Mouse (Mus musculus): ENCODE data around the gene Cdkn1a. TPM values are rescaled to one million over a fixed set of nuclear protein-coding genes. Genes with fewer than 3 reads are reported as not detected.

Cdkn1a gene
- polyA plus RNA-seq, 1 experiment from 2014 or later: 43.3 TPM

DNA sequence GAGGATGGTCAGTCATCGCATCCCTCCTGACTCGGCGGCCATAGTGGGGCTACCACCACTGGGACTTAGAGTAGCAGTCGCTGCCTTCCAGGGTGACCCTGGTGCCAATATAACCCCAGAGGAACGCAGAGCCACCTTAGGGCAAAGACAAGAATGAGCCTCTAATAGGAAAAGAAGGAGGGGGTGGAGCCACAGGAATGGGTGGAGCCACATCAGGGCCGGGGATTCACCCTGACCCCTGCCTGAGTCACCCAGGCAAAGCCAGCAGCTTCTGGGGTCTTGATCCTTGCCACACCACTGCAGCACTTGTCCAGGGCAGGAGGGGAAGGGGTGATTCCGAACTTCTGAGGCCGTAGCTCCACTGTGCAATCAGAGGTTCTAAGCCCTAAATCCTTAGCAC lies 7.2 kb upstream of the Cdkn1a start:
- no peak overlapping the region for H3K4me3 ChIP-seq (ENCODE audit: low read depth, low read length)
- no peaks in the 10 kb centered on the region for H3K9me3 ChIP-seq (replicated peaks; ENCODE audit: control insufficient read depth, low read length)
- H3K27me3 ChIP-seq (replicated peaks; ENCODE audit: control insufficient read depth, insufficient read depth, low read length): peaks cover 12% of the 10 kb centered on the region; the same call in 1 of the 2 replicates
- H3K36me3 ChIP-seq (ENCODE audit: control insufficient read depth, insufficient read depth, low read length): no peaks in the 10 kb centered on the region
- H3K4me1 ChIP-seq (ENCODE audit: control insufficient read depth, insufficient read depth, low read length): peaks cover 8% of the 10 kb centered on the region; the same call in 1 of the 2 replicates
- no peak for ATAC-seq
- H3K4me2 ChIP-seq (ENCODE audit: low read length): no peak overlapping the region
- WGBS: 94% methylated on average over 8 of the region's 8 CpGs
- H3K9ac ChIP-seq (ENCODE audit: low read length): no peak overlapping the region
- DNase-seq (ENCODE audit: low spot score): no peak
- no peak overlapping the region for H3K27ac ChIP-seq (ENCODE audit: low read depth, low read length)

DNA sequence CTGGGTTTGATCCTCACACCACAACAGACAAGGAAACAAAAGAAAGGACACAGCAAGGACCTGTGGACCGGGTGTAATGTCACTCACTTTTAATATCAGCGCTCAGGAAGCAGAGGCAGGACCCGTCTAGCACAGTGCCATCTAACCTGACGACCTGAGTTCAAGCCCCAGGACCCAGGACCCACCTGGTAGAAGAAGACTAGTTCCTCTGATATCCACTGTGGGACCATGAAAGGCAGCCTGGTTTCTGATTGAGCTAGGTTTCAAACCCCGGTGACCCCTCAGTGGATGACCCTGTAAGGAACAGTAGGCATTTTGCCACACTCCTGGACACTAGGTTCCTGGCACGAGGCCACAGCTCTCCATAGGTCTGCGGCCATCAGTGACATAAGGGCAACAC lies 6.1 kb upstream of the Cdkn1a start:
- WGBS: 93% methylated on average over 7 of the region's 7 CpGs
- ATAC-seq (no peak), DNase-seq (ENCODE audit: low spot score) (no peak)
- H3K4me1 ChIP-seq (ENCODE audit: control insufficient read depth, insufficient read depth, low read length): peaks cover 5% of the 10 kb centered on the region; the same call in 1 of the 2 replicates
- no peaks in the 10 kb centered on the region for H3K36me3 ChIP-seq (ENCODE audit: control insufficient read depth, insufficient read depth, low read length)
- peaks cover 12% of the 10 kb centered on the region; the same call in 1 of the 2 replicates for H3K27me3 ChIP-seq (replicated peaks; ENCODE audit: control insufficient read depth, insufficient read depth, low read length)
- no peak overlapping the region for H3K9ac ChIP-seq (ENCODE audit: low read length)
- no peak overlapping the region for H3K4me3 ChIP-seq (ENCODE audit: low read depth, low read length)
- H3K9me3 ChIP-seq (replicated peaks; ENCODE audit: control insufficient read depth, low read length): no peaks in the 10 kb centered on the region
- no peak overlapping the region for H3K27ac ChIP-seq (ENCODE audit: low read depth, low read length)
- no peak overlapping the region for H3K4me2 ChIP-seq (ENCODE audit: low read length)

DNA sequence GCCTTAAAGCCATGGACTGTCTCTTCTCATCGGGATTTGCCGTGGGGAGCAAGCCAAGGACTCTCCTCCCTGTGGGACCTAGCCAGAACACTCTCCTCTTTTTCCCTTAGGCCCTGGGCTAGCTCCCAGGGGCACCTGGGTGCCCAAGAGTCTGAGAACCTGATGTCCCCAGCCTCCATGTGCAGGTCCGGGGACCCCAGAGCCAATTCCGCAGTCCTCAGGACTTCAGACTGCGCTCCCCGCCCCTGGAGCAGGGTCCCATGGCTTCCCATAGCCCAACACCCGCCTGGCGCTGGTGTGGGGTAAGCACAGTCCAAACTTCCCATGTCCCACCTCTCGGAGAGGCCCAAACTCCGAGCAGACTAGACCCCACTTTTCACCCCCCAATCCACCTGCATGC lies 5.5 kb upstream of the Cdkn1a start:
- no peak overlapping the region for H3K4me2 ChIP-seq (ENCODE audit: low read length)
- DNase-seq (ENCODE audit: low spot score) (no peak), ATAC-seq (no peak)
- peaks cover 5% of the 10 kb centered on the region; the same call in 1 of the 2 replicates for H3K4me1 ChIP-seq (ENCODE audit: control insufficient read depth, insufficient read depth, low read length)
- H3K27me3 ChIP-seq (replicated peaks; ENCODE audit: control insufficient read depth, insufficient read depth, low read length): peaks cover 12% of the 10 kb centered on the region; the same call in 1 of the 2 replicates
- no peaks in the 10 kb centered on the region for H3K9me3 ChIP-seq (replicated peaks; ENCODE audit: control insufficient read depth, low read length)
- H3K4me3 ChIP-seq (ENCODE audit: low read depth, low read length): no peak overlapping the region
- H3K9ac ChIP-seq (ENCODE audit: low read length): no peak overlapping the region
- H3K36me3 ChIP-seq (ENCODE audit: control insufficient read depth, insufficient read depth, low read length): no peaks in the 10 kb centered on the region
- no peak overlapping the region for H3K27ac ChIP-seq (ENCODE audit: low read depth, low read length)
- 84% methylated on average over 10 of the region's 10 CpGs for WGBS

DNA sequence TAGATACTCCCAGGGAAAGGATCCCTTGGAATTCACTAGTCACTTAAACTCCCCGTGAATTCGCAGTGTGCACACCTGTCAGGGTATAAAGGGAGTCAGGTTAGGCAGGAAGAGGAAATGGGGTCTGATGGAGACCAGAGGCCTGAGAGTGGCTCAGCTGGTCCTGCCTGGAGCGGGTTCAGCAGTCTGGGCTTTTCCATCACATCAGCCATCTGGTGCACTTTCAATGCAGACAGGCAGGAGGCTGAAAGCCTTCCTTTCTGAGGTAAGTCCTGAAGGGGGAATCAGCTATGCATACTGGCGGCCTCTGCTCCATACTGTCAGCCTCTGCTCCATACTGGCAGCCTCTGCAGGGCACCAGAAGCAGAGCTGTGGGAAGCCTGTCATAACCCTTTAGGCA lies 3.9 kb upstream of the Cdkn1a start:
- no peak for DNase-seq (ENCODE audit: low spot score)
- H3K4me2 ChIP-seq (ENCODE audit: low read length): no peak overlapping the region
- H3K4me3 ChIP-seq (ENCODE audit: low read depth, low read length): no peak overlapping the region
- ATAC-seq: no peak
- H3K36me3 ChIP-seq (ENCODE audit: control insufficient read depth, insufficient read depth, low read length): no peaks in the 10 kb centered on the region
- H3K27me3 ChIP-seq (replicated peaks; ENCODE audit: control insufficient read depth, insufficient read depth, low read length): peaks cover 5% of the 10 kb centered on the region; the same call in 1 of the 2 replicates
- WGBS: 78% methylated on average over 4 of the region's 4 CpGs
- no peak overlapping the region for H3K9ac ChIP-seq (ENCODE audit: low read length)
- H3K27ac ChIP-seq (ENCODE audit: low read depth, low read length): no peak overlapping the region
- H3K9me3 ChIP-seq (replicated peaks; ENCODE audit: control insufficient read depth, low read length): no peaks in the 10 kb centered on the region
- no peaks in the 10 kb centered on the region for H3K4me1 ChIP-seq (ENCODE audit: control insufficient read depth, insufficient read depth, low read length)

DNA sequence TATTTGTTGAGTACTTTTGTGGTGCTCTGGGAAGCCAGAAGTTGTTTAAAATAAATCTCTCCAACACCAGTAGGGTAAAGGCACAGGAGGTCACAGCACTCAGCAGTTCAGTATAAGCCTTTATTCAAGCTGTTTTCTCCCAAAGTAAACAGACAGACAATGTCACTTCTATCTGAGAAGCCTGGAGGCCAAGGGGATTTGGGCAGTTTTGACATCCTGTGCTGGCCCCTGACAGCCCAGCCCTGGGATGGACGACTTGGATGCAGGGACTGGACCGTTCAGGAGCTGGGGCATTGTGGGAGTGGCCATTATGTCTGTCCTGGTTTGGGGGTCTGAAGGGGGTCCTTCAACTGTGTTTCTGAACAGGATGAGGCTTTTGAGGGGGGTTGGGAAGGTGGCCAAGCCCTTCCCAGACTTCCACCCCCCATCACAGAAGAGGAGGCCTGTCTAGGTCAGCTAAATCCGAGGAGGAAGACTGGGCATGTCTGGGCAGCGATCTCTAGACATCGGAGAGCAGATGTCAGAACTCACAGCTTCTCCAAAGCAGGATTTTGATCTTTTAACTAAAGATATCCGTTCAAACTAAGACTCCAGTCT lies 670 bp downstream of the Cdkn1a start:
- no peak for DNase-seq (ENCODE audit: low spot score)
- Histone ChIP-seq H3K4me3 (ENCODE audit: low read depth, low read length) (no peak overlapping the region), H3K9me3 (replicated peaks; ENCODE audit: control insufficient read depth, low read length) (no peaks in the 10 kb centered on the region), H3K27me3 (replicated peaks; ENCODE audit: control insufficient read depth, insufficient read depth, low read length) (peaks cover 18% of the 10 kb centered on the region), H3K36me3 (ENCODE audit: control insufficient read depth, insufficient read depth, low read length) (no peaks in the 10 kb centered on the region), H3K9ac (ENCODE audit: low read length) (no peak overlapping the region), H3K4me2 (ENCODE audit: low read length) (no peak overlapping the region), H3K4me1 (ENCODE audit: control insufficient read depth, insufficient read depth, low read length) (peaks cover 14% of the 10 kb centered on the region), H3K27ac (ENCODE audit: low read depth, low read length) (no peak overlapping the region)
- no peak for ATAC-seq
- 59% methylated on average over 6 of the region's 6 CpGs for WGBS

DNA sequence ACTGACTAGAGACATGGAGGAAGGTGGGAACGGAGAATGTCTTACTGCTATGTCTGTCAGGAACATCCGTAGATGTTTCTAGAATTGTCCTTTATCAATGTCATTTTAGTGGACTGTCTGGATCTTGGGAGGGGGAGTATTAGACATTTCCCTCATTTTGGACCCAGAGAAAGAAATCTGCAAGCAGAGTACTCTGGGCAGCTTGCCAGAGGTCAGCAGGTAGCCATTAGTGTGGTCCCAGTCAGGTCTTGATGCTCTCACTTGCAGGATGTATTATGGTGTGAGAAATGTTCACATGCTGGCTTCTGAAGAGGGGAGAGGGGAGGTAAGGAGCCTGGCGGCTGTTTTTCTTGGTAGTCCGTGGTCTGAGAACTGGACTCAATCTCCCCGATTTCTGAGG lies 1.7 kb downstream of the Cdkn1a start:
- WGBS: 60% methylated on average over 5 of the region's 5 CpGs

DNA sequence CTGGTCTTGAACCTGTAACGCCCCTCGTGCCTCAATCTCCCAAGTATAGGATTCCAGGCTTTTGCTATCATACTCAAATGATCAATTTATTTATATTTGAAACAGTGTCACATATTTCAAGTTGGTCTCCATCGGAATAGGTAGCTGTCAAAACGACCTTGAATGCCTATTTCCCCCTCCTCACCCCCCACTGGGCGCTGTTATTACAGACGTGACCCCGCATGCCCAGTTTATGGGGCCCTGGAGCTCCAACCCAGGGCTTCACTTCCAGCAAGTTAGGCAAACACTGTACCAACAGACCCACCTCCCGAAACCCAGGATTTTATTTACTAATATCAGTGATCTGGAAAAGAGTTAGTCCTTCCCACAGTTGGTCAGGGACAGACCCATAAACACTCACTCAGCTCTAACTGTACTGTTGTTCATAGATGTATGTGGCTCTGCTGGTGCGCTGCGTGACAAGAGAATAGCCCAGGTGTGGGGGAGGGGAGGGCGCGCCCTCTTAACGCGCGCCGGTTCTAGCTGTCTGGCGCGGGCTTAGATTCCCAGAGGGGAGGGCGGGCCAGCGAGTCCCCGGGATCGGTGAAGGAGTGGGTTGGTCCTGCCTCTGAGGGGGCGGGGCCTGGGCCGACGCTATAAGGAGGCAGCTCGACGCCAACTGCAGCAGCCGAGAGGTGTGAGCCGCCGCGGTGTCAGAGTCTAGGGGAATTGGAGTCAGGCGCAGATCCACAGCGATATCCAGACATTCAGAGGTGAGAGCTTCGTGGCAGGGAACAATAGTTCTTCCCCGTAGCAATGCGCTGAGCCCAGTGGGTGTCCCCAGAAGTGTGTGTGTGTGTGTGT lies 2.6 kb downstream of the Cdkn1a start:
- no peaks in the 10 kb centered on the region for H3K36me3 ChIP-seq (ENCODE audit: control insufficient read depth, insufficient read depth, low read length)
- peak overlapping the region; percentile 83 for H3K4me2 ChIP-seq (ENCODE audit: low read length)
- ATAC-seq (peak; percentile 90), DNase-seq (ENCODE audit: low spot score) (peak; percentile 91)
- H3K9me3 ChIP-seq (replicated peaks; ENCODE audit: control insufficient read depth, low read length): no peaks in the 10 kb centered on the region
- H3K4me3 ChIP-seq (ENCODE audit: low read depth, low read length): peak overlapping the region; percentile 45
- H3K27me3 ChIP-seq (replicated peaks; ENCODE audit: control insufficient read depth, insufficient read depth, low read length): peaks cover 18% of the 10 kb centered on the region
- H3K9ac ChIP-seq (ENCODE audit: low read length): peak overlapping the region; percentile 63
- H3K4me1 ChIP-seq (ENCODE audit: control insufficient read depth, insufficient read depth, low read length): peaks cover 14% of the 10 kb centered on the region
- no peak overlapping the region for H3K27ac ChIP-seq (ENCODE audit: low read depth, low read length)
- WGBS: 8% methylated on average over 36 of the region's 36 CpGs

More for the DNA sequence above, 1.7 kb downstream of the Cdkn1a start:
- Histone ChIP-seq H3K27ac (ENCODE audit: low read depth, low read length) (no peak overlapping the region), H3K4me2 (ENCODE audit: low read length) (no peak overlapping the region), H3K9ac (ENCODE audit: low read length) (no peak overlapping the region), H3K9me3 (replicated peaks; ENCODE audit: control insufficient read depth, low read length) (no peaks in the 10 kb centered on the region), H3K27me3 (replicated peaks; ENCODE audit: control insufficient read depth, insufficient read depth, low read length) (peaks cover 18% of the 10 kb centered on the region), H3K4me1 (ENCODE audit: control insufficient read depth, insufficient read depth, low read length) (peaks cover 14% of the 10 kb centered on the region), H3K4me3 (ENCODE audit: low read depth, low read length) (no peak overlapping the region), H3K36me3 (ENCODE audit: control insufficient read depth, insufficient read depth, low read length) (no peaks in the 10 kb centered on the region)
- DNase-seq (ENCODE audit: low spot score) (no peak), ATAC-seq (no peak)

DNA sequence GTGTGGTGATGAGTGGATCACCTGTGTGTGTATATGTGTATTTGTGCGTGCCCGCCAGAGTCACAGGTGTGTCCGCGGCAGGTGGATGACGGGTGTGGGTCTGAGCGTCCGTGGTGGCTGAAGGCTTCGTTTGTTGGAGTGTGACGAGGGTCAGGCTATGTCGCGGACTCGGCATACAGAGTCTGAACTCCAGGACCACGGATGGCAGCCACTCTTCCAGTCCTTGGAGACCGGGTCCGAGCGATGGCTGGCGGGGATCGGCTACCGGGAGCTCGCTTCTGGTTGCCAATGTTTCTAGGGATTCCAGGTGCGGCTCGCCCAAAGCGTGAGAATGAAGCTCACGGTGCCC lies 3.2 kb downstream of the Cdkn1a start:
- Histone ChIP-seq H3K36me3 (ENCODE audit: control insufficient read depth, insufficient read depth, low read length) (no peaks in the 10 kb centered on the region), H3K27me3 (replicated peaks; ENCODE audit: control insufficient read depth, insufficient read depth, low read length) (peaks cover 18% of the 10 kb centered on the region), H3K4me3 (ENCODE audit: low read depth, low read length) (peak overlapping the region; percentile 45), H3K9ac (ENCODE audit: low read length) (peak overlapping the region; percentile 63), H3K4me2 (ENCODE audit: low read length) (peak overlapping the region; percentile 83), H3K9me3 (replicated peaks; ENCODE audit: control insufficient read depth, low read length) (no peaks in the 10 kb centered on the region), H3K4me1 (ENCODE audit: control insufficient read depth, insufficient read depth, low read length) (peaks cover 14% of the 10 kb centered on the region), H3K27ac (ENCODE audit: low read depth, low read length) (no peak overlapping the region)
- DNase-seq (ENCODE audit: low spot score): no peak
- whole genome bisulfite sequencing: under 1% methylated on average over 24 of the region's 24 CpGs
- ATAC-seq: no peak
